Comparison of ENCODE assay signal across 31 mouse cellular contexts in the genomic region with DNA sequence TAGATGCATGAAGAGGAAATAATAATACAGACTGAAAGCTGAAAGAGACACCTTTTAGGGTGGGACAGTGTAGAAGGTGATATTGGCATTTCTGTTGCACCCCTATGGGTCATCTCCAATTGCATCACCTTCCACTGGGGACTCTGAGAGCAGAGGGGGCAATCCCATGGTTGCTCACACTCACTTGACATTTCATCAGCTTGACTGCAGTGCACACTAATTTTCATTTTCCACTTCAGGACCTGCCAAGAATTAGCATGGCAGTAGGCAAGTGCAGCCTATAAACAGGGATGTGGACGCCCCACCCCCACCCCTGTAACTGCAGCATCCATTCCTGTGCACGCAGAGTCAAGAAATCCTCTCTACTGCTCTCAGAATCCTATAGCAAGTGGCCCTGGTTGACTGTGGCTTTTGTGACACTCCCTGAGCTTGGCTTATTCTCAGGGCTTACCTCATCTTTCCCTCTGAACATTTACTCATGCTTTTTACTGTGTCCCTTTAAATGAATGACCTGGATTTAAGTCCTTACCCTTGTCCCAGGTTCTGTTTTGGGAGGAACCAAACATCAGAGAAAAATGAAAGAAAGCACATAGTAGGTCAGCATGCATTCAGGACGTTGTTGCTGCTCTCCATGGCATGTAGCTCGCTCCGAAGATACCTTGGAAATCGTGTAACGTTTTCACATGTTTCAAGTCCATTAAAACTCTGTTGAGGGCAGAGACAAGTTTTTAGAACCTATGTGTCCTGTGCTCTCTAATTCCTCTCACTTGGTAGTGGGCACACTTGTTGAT.
"Had no signal": no experiment of that assay in that cellular context is flagged by ENCODE, and none has a peak within 500 bp of the region (broad histone marks: within the 10 kb centered on the region; RNA-seq: fewer than 3 reads in every experiment).

No protein-coding gene starts in this region.

- H3K9me3 ChIP-seq: heart, embryonic 10.5 days; heart, embryonic 12.5 days; heart, embryonic 13.5 days; heart, embryonic 15.5 days; hindbrain, embryonic 10.5 days; hindbrain, embryonic 12.5 days; hindbrain, embryonic 13.5 days; hindbrain, embryonic 15.5 days; intestine, embryonic 15.5 days; kidney, embryonic 15.5 days had no signal

- H3K9ac ChIP-seq: heart, embryonic 12.5 days; heart, embryonic 13.5 days; heart, embryonic 15.5 days; hindbrain, embryonic 12.5 days; hindbrain, embryonic 13.5 days; hindbrain, embryonic 14.5 days; hindbrain, embryonic 15.5 days; intestine, embryonic 15.5 days; kidney, embryonic 15.5 days had no signal

- H3K36me3 ChIP-seq: heart, embryonic 10.5 days; heart, embryonic 12.5 days; heart, embryonic 13.5 days; heart, embryonic 15.5 days; hindbrain, embryonic 10.5 days; hindbrain, embryonic 12.5 days; hindbrain, embryonic 13.5 days; hindbrain, embryonic 15.5 days; intestine, embryonic 15.5 days; kidney, embryonic 15.5 days had no signal

- H3K4me1 ChIP-seq: heart, embryonic 10.5 days; heart, embryonic 12.5 days; heart, embryonic 15.5 days; hindbrain, embryonic 10.5 days; hindbrain, embryonic 12.5 days; hindbrain, embryonic 13.5 days; hindbrain, embryonic 15.5 days; kidney, embryonic 15.5 days had no signal

- H3K4me3 ChIP-seq: heart, embryonic 10.5 days; heart, embryonic 12.5 days; heart, embryonic 13.5 days; heart, embryonic 15.5 days; hindbrain, embryonic 10.5 days; hindbrain, embryonic 12.5 days; hindbrain, embryonic 13.5 days; hindbrain, embryonic 15.5 days; intestine, embryonic 15.5 days; kidney, embryonic 15.5 days; layer of hippocampus, adult 2 months; left cerebral cortex, adult 2 months had no signal

- H3K27ac ChIP-seq: heart, embryonic 10.5 days; heart, embryonic 13.5 days; heart, embryonic 15.5 days; hindbrain, embryonic 10.5 days; hindbrain, embryonic 12.5 days; hindbrain, embryonic 13.5 days; hindbrain, embryonic 14.5 days; hindbrain, embryonic 15.5 days; hindbrain, postnatal 0 days; intestine, embryonic 15.5 days; kidney, embryonic 15.5 days; kidney, postnatal 0 days; layer of hippocampus, adult 2 months; left cerebral cortex, adult 2 months had no signal

- H3K4me2 ChIP-seq: heart, embryonic 11.5 days; heart, embryonic 12.5 days; heart, embryonic 13.5 days; heart, embryonic 15.5 days; hindbrain, embryonic 12.5 days; hindbrain, embryonic 13.5 days; hindbrain, embryonic 14.5 days; hindbrain, embryonic 15.5 days; intestine, embryonic 15.5 days; kidney, embryonic 15.5 days had no signal

- H3K27me3 ChIP-seq: heart, embryonic 12.5 days; heart, embryonic 13.5 days; heart, embryonic 15.5 days; hindbrain, embryonic 12.5 days; hindbrain, embryonic 13.5 days; hindbrain, embryonic 15.5 days; intestine, embryonic 15.5 days; kidney, embryonic 15.5 days had no signal

- DNase-seq: heart, postnatal 10 days; heart, postnatal 36 days; heart, postnatal 4 days; kidney, adult 11 months; kidney, adult 18-20 months; kidney, adult 2 months; kidney, adult 8-10 months; kidney, adult 9 months; kidney, postnatal 10 days; kidney, postnatal 14 days; kidney, postnatal 25 days; kidney, postnatal 36 days; kidney, postnatal 4 days; layer of hippocampus, adult 9-11 months; layer of hippocampus, postnatal 36 days had no signal
